Mouse (Mus musculus) intestine, postnatal 0 days (tissue): Measurements from ENCODE around the gene Epas1. TPM values are rescaled to one million over a fixed set of nuclear protein-coding genes. Genes with fewer than 3 reads are reported as not detected.

Experiments used
- ATAC-seq: fragments of 200-750 bp; cut with Nextera tagmentation; 2 replicates; pipeline ENCODE4 v1.8.0; 2017; ENCODE audit warnings: mild to moderate bottlenecking, moderate TSS enrichment, moderate library complexity
- H3K27ac ChIP-seq: fragments of 300-500 bp; sonication (generic); 2 replicates; pipeline ENCODE4 v1.5.1; 2014; ENCODE audit warnings: mild to moderate bottlenecking, low read depth, low read length, moderate library complexity
- H3K27me3 ChIP-seq: fragments of 300-500 bp; sonication (generic); replicated peaks from 2 replicates; pipeline ENCODE4 v1.6.1; 2014; ENCODE audit warnings: low read length, mixed read lengths; ENCODE audit not compliant: control insufficient read depth, insufficient read depth
- H3K36me3 ChIP-seq: fragments of 300-500 bp; sonication (generic); 2 replicates; pipeline ENCODE4 v1.6.1; 2014; ENCODE audit warnings: mild to moderate bottlenecking, moderate library complexity; ENCODE audit not compliant: control insufficient read depth, insufficient read depth
- H3K4me1 ChIP-seq: fragments of 300-500 bp; sonication (generic); replicated peaks from 2 replicates; pipeline ENCODE4 v1.6.1; 2014; ENCODE audit warnings: antibody characterized with exemption, low read length, mixed read lengths; ENCODE audit not compliant: control insufficient read depth, insufficient read depth
- H3K4me2 ChIP-seq: fragments of 300-500 bp; sonication (generic); replicated peaks from 2 replicates; pipeline ENCODE4 v1.6.1; 2014; ENCODE audit warnings: low read depth, mild to moderate bottlenecking, moderate library complexity
- H3K4me3 ChIP-seq: fragments of 300-500 bp; sonication (generic); 2 replicates; pipeline ENCODE4 v1.5.1; 2014; ENCODE audit warnings: low read depth, low read length
- H3K9ac ChIP-seq: fragments of 300-500 bp; sonication (generic); 2 replicates; pipeline ENCODE4 v1.6.1; 2014; ENCODE audit warnings: mild to moderate bottlenecking, low read depth, low read length
- H3K9me3 ChIP-seq: fragments of 300-500 bp; sonication (generic); 2 replicates; pipeline ENCODE4 v1.6.1; 2016; ENCODE audit warnings: mixed run types; ENCODE audit not compliant: control insufficient read depth
- CTCF ChIP-seq: sonication (generic); IDR thresholded peaks from 2 replicates; pipeline ENCODE4 v1.5.1; 2016; ENCODE audit warnings: low read depth, mild to moderate bottlenecking, control low read depth, antibody characterized with exemption, moderate library complexity
- WGBS: fragments of 180-500 bp; shearing (Covaris S2); extraction: QIAGEN DNeasy Blood & Tissue Kit; methylation state at CpG from one replicate; pipeline ENCODE4 v1.1.7; 2014; 5-methylcytosine and 5-hydroxymethylcytosine counted together
- polyA plus RNA-seq: library from polyadenylated mRNA; unstranded; fragments of >200 nt; fragmentation: Nextera tagmentation; extraction: Ambion mirVana; gene quantifications from 2 replicates; pipeline ENCODE4 v1.2.1, GENCODE M21; 2015

Gene Epas1
- polyA plus RNA-seq, 1 experiment from 2014 or later: 8.7 TPM

DNA sequence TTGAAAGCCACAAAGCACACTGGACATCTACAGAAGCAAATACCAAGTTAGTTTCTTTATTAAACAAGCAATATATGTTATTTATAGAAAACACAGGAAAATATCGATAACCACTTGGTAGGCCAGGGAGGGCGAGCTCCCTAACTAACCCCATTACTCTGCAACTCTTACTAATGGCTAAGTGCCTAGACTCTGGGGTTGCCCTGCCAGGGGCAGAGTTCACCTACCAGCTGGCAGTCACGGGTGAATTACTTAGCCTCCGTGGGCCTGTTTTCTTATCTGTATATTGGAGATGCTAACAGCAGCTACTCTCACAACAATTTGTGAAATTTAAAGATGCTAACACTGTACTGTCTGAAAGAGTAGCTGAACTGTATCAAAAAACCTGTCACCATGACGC is 42.3 kb downstream of the Epas1 start:
- TF ChIP-seq CTCF: no peak
- no peaks in the 10 kb centered on the region for H3K36me3 ChIP-seq
- ATAC-seq: no peak
- H3K9ac ChIP-seq: no peak overlapping the region
- H3K4me3 ChIP-seq: no peak overlapping the region
- H3K27me3 ChIP-seq: no peaks in the 10 kb centered on the region
- 61% methylated on average over 5 of the region's 5 CpGs for WGBS
- H3K4me1 ChIP-seq: no peaks in the 10 kb centered on the region
- H3K4me2 ChIP-seq: no peak overlapping the region
- H3K27ac ChIP-seq: no peak overlapping the region
- H3K9me3 ChIP-seq: no peaks in the 10 kb centered on the region

- no peaks in the 10 kb centered on the region for H3K27me3 ChIP-seq
- no peaks in the 10 kb centered on the region for H3K4me1 ChIP-seq
- no peak overlapping the region for H3K4me2 ChIP-seq
- TF ChIP-seq CTCF: no peak
- H3K27ac ChIP-seq: no peak overlapping the region
- no peaks in the 10 kb centered on the region for H3K36me3 ChIP-seq
- H3K4me3 ChIP-seq: no peak overlapping the region
- ATAC-seq: no peak
- no peaks in the 10 kb centered on the region for H3K9me3 ChIP-seq
- H3K9ac ChIP-seq: no peak overlapping the region
- WGBS: 95% methylated on average over 13 of the region's 13 CpGs
Measured at GRCm38 (mm10) chr17:86797031-86797430, 43.5 kb downstream of the Epas1 start.

DNA sequence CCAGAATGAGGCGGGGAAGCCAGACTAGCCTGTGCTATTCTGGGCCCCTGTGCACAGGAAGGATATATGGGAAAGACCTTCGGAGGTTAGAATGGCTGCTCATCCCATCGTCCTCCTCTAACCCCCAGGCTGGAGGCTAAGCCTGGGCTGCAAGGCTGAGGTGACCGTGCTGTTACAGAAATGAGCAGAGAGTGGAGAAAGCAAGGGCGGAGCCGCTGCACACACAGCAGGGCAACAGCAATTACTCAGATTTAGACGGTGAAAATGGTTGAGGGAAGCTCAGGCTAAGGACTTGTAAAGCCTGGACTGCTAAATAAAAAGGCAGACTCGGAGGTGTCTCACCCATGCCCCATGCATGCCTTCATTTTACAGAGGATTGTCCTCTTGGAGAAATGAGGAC is 45.0 kb downstream of the Epas1 start:
- no peaks in the 10 kb centered on the region for H3K36me3 ChIP-seq
- H3K4me1 ChIP-seq: no peaks in the 10 kb centered on the region
- WGBS: 58% methylated on average over 8 of the region's 8 CpGs
- H3K4me2 ChIP-seq: no peak overlapping the region
- H3K27me3 ChIP-seq: no peaks in the 10 kb centered on the region
- H3K4me3 ChIP-seq: no peak overlapping the region
- H3K9me3 ChIP-seq: no peaks in the 10 kb centered on the region
- no peak overlapping the region for H3K27ac ChIP-seq
- H3K9ac ChIP-seq: no peak overlapping the region
- ATAC-seq: no peak
- TF ChIP-seq CTCF: no peak

GRCm38 (mm10) chr17:86798951-86799350 is 45.5 kb downstream of the Epas1 start:
- no peak for TF ChIP-seq CTCF
- Histone ChIP-seq H3K4me1 (no peaks in the 10 kb centered on the region), H3K4me3 (no peak overlapping the region), H3K9ac (no peak overlapping the region), H3K36me3 (no peaks in the 10 kb centered on the region), H3K9me3 (no peaks in the 10 kb centered on the region), H3K4me2 (no peak overlapping the region), H3K27ac (no peak overlapping the region; the same call in 1 of the 2 replicates), H3K27me3 (no peaks in the 10 kb centered on the region)
- WGBS: 69% methylated on average over 11 of the region's 11 CpGs
- no peak for ATAC-seq

DNA sequence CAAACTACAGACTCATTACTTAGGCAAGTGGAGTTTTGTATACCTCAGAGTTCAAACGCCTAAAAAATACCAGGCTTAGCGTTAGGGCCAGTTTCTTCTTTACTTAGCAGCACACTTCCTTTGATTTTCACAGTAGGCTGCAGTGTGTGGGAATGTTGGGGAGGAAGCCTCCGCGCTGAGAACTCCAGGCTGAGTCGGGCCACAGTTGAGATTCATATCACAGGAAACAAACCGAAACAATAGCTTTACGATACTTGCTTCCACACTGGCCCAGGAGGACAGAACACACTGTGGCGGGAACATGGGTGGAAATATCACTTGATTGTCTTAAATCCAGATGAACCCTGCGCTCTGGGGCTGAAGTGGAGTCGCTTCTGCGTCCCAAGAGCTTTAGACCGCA is 47.0 kb downstream of the Epas1 start:
- H3K9ac ChIP-seq: no peak overlapping the region
- no peak for ATAC-seq
- WGBS: 58% methylated on average over 12 of the region's 12 CpGs
- no peak overlapping the region for H3K4me3 ChIP-seq
- H3K27ac ChIP-seq: no peak overlapping the region
- H3K27me3 ChIP-seq: no peaks in the 10 kb centered on the region
- no peaks in the 10 kb centered on the region for H3K4me1 ChIP-seq
- no peaks in the 10 kb centered on the region for H3K9me3 ChIP-seq
- no peaks in the 10 kb centered on the region for H3K36me3 ChIP-seq
- no peak overlapping the region for H3K4me2 ChIP-seq
- TF ChIP-seq CTCF: no peak

DNA sequence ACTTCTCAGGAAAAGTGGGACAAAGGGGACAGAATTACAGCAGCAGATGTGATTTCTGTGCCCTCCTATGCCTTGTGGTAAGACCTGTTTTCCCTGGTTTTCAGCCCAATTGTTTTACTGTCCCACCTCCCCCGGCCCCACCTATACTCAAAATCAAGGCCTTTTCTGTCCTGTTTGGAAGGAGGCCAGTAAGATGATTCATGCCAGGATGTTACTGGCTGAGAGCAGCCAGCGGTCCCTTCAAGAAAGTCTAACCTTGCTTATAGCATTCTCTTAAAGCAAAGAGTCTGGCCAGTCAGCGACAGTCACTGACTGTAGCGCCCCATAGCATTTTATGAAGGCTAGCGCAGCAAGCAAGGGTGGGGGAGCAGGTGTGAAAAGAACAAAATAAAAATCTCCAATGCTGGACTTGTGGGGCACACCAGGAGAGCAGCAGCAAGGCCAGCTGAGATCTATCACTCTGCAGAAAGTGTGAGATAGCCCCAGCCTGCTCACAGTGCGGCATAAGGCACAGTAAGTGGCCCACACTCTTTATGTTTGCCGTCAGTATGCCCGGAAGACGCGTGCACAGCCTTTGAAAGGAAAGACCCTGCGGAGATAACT is 47.8 kb downstream of the Epas1 start:
- no peak overlapping the region for H3K4me3 ChIP-seq
- H3K27me3 ChIP-seq: no peaks in the 10 kb centered on the region
- H3K9ac ChIP-seq: no peak overlapping the region
- H3K9me3 ChIP-seq: no peaks in the 10 kb centered on the region
- TF ChIP-seq CTCF: peak; percentile 25
- no peak; the same call in 1 of the 2 replicates for ATAC-seq
- H3K27ac ChIP-seq: 0 out of 2 replicates have a peak overlapping the region, but pooled peaks have one; percentile 0
- H3K36me3 ChIP-seq: 0 out of 2 replicates have a peak, but pooled peaks cover 4% of the 10 kb centered on the region
- H3K4me2 ChIP-seq: no peak overlapping the region
- WGBS: 60% methylated on average over 11 of the region's 11 CpGs
- no peaks in the 10 kb centered on the region for H3K4me1 ChIP-seq
